Mouse (Mus musculus) hindbrain, embryonic 15.5 days (tissue): ENCODE results near the gene Odf3l2. TPM values are rescaled to one million over a fixed set of nuclear protein-coding genes. Genes with fewer than 3 reads are reported as not detected.

Source experiments
- ATAC-seq: fragments of 200-750 bp; cut with Nextera tagmentation; 2 replicates; pipeline ENCODE4 v1.8.0; 2017; ENCODE audit warnings: low read depth, moderate number of reproducible peaks, moderate TSS enrichment; ENCODE audit not compliant: low FRiP score
- H3K27ac ChIP-seq: fragments of 300-500 bp; sonication (generic); replicated peaks from 2 replicates; pipeline ENCODE4 v1.5.1; 2015; ENCODE audit warnings: mild to moderate bottlenecking, inconsistent platforms
- H3K27me3 ChIP-seq: fragments of 300-500 bp; sonication (generic); 2 replicates; pipeline ENCODE4 v1.6.1; 2015; ENCODE audit warnings: control low read depth, inconsistent platforms
- H3K36me3 ChIP-seq: fragments of 300-500 bp; sonication (generic); 2 replicates; pipeline ENCODE4 v1.6.1; 2015; ENCODE audit warnings: control low read depth, inconsistent platforms
- H3K4me1 ChIP-seq: fragments of 300-500 bp; sonication (generic); replicated peaks from 2 replicates; pipeline ENCODE4 v1.6.1; 2015; ENCODE audit warnings: control low read depth, inconsistent platforms
- H3K4me2 ChIP-seq: fragments of 300-500 bp; sonication (generic); 2 replicates; pipeline ENCODE4 v1.6.1; 2015; ENCODE audit warnings: moderate library complexity, mild to moderate bottlenecking, inconsistent platforms
- H3K4me3 ChIP-seq: fragments of 300-500 bp; sonication (generic); 2 replicates; pipeline ENCODE4 v1.5.1; 2015; ENCODE audit warnings: mild to moderate bottlenecking, inconsistent platforms
- H3K9ac ChIP-seq: fragments of 300-500 bp; sonication (generic); 2 replicates; pipeline ENCODE4 v1.6.1; 2015; ENCODE audit warnings: inconsistent platforms
- H3K9me3 ChIP-seq: fragments of 300-500 bp; sonication (generic); 2 replicates; pipeline ENCODE4 v1.6.1; 2016; ENCODE audit warnings: control low read depth, inconsistent platforms
- WGBS: fragments of 180-500 bp; shearing (Covaris S2); methylation state at CpG from one replicate; pipeline ENCODE4 v1.1.7; 2015; 5-methylcytosine and 5-hydroxymethylcytosine counted together
- polyA plus RNA-seq: library from polyadenylated mRNA; unstranded; fragments of >200 nt; fragmentation: Nextera tagmentation; extraction: Ambion mirVana; gene quantifications from 2 replicates; pipeline ENCODE4 v1.2.1, GENCODE M21; 2015

Gene Odf3l2
- polyA plus RNA-seq, 1 experiment from 2014 or later: 0.43 TPM

DNA sequence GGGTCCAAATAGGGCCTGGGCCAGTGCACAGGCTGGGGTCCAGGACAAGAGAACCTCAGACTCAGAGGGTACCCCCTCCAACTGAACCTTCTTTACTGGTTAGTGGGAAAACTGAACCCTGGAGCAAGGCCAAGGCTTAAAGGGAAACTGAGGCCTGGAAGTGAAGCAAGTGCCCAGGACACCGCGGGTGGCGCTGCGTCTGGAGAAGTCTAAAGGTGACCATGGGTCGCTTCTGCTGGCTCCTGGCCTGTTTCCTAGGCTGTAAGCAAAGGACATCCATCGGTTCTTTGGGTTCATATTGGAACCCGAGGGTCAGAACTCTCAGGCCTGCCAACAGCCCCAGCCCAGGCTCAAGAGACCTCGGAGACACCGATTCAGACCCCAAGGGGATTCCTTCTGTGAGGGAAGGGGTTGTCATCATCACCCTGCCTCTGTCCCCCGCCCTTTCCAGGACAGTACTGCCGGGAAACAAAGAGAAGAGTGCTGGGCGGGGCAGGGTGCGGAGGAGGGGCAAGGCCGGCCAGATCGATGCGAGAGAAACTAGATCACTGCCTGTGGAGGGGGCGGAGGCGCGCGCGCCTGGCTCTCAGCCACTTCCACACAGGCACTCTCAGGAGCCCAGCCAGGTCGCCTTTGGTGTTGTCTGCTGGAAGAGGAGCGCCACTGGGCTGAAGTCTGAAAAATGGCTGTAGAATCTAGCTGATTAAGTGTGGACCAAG lies 6.9 kb downstream of the Odf3l2 start:
- peak overlapping the region; percentile 76; the same call in 1 of the 2 replicates for H3K4me3 ChIP-seq
- H3K4me1 ChIP-seq: peaks cover 29% of the 10 kb centered on the region
- H3K36me3 ChIP-seq: no peaks in the 10 kb centered on the region
- 3% methylated on average over 23 of the region's 23 CpGs for WGBS
- no peaks in the 10 kb centered on the region for H3K27me3 ChIP-seq
- no peaks in the 10 kb centered on the region for H3K9me3 ChIP-seq
- peak overlapping the region; percentile 78 for H3K9ac ChIP-seq
- peak; percentile 23; the same call in 1 of the 2 replicates for ATAC-seq
- H3K27ac ChIP-seq: peak overlapping the region; percentile 94
- peak overlapping the region; percentile 93 for H3K4me2 ChIP-seq

DNA sequence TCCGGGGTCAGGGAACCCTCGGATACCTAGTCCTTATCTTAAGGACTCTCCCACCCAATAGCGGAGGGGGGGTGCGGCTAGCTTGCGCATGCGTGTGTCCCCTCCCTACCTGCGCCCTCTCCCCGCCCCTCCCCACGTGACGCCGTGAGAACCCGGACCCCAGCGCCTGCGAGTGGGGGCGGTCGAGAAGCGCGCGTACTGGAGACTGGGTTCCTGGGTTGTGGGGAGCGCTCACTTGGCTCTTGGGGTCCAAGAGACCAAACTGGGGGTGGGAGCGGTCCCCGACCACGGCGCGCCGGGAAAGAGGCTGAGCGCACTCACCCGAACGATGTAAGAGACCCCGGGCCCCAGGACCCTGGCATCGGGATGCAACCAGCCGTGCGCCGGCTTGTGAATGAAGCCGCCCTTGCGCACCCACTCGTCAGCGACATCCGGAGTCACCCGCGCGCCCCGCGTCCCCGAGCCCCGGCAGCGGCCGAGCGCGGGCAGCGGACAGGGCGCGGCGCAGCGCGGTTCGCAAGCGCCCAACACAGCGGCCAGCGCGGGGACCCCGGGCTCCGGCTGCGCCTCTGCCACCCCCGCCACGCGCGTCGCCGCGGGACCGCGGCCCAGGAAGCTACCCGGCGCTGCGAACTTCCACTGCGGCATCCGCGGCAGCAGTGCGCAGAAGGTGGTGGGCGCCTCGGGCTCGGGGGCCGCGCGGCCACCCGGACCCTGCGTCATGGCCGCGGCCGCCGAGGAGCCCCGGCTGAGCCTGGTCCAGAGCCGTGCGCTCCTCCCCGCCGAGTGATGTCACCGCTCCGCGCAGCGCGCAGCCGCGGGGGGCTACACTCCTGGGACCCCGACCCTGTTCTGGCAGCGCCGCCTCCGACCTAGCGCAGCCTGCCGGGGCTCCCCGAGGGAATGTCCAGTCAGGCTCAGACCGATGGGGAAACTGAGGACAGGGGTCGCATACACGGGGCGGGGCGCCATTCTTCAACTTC lies 8.1 kb downstream of the Odf3l2 start, which contains the start of gene Shc2:
Shc2 (minus strand) TSS at position 791 of the 983 bp plus-strand sequence.
- peak within 1 kb of the TSS; percentile 76 for H3K4me3 ChIP-seq
- H3K9me3 ChIP-seq: no peaks in the 10 kb centered on the region
- H3K4me2 ChIP-seq: peak within 1 kb of the TSS; percentile 93
- no peaks in the 10 kb centered on the region for H3K36me3 ChIP-seq
- under 1% methylated on average over 101 of the region's 116 CpGs for WGBS
- peaks cover 33% of the 10 kb centered on the region for H3K4me1 ChIP-seq
- H3K9ac ChIP-seq: peak within 1 kb of the TSS; percentile 78
- no peaks in the 10 kb centered on the region for H3K27me3 ChIP-seq
- H3K27ac ChIP-seq: peak within 1 kb of the TSS; percentile 94
- ATAC-seq: peak; percentile 88

DNA sequence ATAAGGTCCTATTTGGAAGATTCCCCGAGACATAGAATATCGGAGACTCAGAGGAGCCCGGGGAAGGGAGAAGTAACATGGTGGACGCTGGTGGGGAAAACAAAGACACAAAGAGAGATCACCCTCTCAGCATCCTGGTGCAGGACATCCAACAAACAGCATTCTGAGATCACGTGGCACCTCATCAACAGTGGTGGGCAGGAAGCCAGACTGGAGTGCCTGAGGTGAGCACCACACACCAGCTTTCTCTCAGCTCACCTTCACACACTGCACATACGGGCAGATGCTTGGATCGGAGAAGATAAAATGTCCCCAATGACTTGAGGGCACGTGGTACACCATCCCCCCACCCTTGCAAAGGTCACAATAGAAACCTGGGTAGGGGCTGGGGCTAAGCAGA lies 9.3 kb downstream of the Odf3l2 start:
- 75% methylated on average over 8 of the region's 8 CpGs for WGBS

DNA sequence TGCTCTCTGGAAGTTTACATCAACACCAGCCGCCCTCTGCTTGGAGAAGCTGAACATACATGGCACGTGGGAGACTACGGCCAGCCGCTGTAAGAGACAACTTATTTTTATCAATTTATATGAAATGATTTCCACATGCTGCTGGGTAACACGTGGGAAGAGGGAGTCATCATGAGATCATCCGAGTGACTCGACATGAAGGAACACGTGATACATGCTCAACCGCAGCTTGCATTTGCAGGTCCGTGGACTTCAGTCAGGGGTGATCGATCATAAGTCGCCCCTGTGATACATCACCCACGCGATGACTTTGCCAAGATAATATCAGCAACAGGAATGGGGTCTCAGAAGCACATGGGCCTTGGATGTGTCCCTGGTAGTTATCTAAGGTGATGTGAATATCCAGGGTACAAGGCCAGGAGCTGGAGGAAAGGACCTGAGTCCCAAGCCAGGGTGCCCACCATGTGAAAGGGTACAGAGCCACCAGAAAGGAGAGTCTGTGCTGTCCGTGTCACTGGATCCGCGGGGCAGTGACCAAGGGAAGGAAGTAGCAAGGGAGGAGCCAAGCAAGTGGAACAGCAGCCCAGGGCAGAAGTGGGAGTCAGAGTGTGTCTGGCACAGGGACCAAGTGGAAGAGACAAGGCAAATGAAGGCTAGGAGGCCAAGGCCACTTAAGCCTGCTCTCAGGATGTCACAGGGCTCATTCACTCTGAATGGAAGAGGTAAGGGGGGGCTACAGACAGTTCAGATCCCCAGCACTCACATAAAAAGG lies 12.3 kb downstream of the Odf3l2 start:
- Histone ChIP-seq H3K9ac (no peak overlapping the region), H3K27ac (no peak overlapping the region), H3K27me3 (no peaks in the 10 kb centered on the region), H3K4me1 (peaks cover 22% of the 10 kb centered on the region), H3K4me2 (no peak overlapping the region), H3K36me3 (no peaks in the 10 kb centered on the region), H3K9me3 (no peaks in the 10 kb centered on the region), H3K4me3 (no peak overlapping the region)
- ATAC-seq: no peak
- WGBS: 85% methylated on average over 17 of the region's 17 CpGs

More for the DNA sequence above, 9.3 kb downstream of the Odf3l2 start:
- peak overlapping the region; percentile 94 for H3K27ac ChIP-seq
- peak overlapping the region; percentile 76 for H3K4me3 ChIP-seq
- H3K4me2 ChIP-seq: peak overlapping the region; percentile 93
- H3K27me3 ChIP-seq: no peaks in the 10 kb centered on the region
- peaks cover 33% of the 10 kb centered on the region for H3K4me1 ChIP-seq
- 0 out of 2 replicates have a peak, but pooled peaks have one; percentile 2 for ATAC-seq
- H3K9me3 ChIP-seq: no peaks in the 10 kb centered on the region
- H3K9ac ChIP-seq: peak overlapping the region; percentile 78
- H3K36me3 ChIP-seq: no peaks in the 10 kb centered on the region

DNA sequence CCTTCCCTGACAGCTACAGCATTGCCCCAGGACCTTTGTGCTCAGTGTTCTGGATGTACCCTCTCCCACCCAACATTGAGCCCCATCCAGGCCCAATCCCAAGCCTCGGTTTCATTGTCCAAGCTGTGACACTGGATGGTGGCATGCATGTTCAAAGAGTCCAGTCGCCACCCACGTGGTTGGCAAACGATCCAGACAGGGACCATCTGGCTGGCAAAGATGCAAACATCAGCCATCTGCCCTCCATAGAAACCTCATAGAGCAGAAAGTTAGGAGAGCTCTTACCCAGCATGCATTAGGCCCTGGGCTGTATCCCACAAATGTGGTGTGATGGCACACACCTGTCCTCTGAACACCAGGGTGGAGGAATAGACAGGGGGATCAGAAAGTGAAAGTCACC lies 14.1 kb downstream of the Odf3l2 start:
- no peak overlapping the region for H3K4me3 ChIP-seq
- H3K27me3 ChIP-seq: no peaks in the 10 kb centered on the region
- no peak overlapping the region for H3K9ac ChIP-seq
- peak; percentile 38; the same call in 1 of the 2 replicates for ATAC-seq
- no peaks in the 10 kb centered on the region for H3K9me3 ChIP-seq
- 59% methylated on average over 4 of the region's 4 CpGs for WGBS
- H3K4me2 ChIP-seq: no peak overlapping the region
- no peaks in the 10 kb centered on the region for H3K36me3 ChIP-seq
- peaks cover 11% of the 10 kb centered on the region for H3K4me1 ChIP-seq
- H3K27ac ChIP-seq: no peak overlapping the region

DNA sequence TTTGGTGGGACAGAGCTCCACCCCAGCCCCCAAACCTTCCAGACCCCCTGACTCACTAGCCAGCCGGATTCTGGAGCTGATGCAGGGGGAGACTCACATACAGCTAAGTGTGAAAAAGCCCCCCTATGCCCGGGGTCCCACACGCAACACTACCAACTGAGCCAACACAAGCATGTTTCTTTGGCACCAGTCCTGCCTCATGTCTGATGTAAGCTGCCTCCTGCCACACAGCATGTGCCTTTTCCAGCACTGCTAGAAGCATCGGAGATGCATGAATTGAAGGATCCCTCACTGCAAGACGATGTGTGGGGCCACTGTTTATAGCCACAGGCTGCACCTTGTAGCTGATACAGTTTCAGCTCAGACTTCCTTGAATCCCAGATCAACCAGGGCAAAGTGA lies 17.2 kb downstream of the Odf3l2 start:
- Histone ChIP-seq H3K4me2 (no peak overlapping the region), H3K9me3 (no peaks in the 10 kb centered on the region), H3K27ac (no peak overlapping the region), H3K4me3 (no peak overlapping the region), H3K9ac (no peak overlapping the region), H3K4me1 (peaks cover under 1% of the 10 kb centered on the region; the same call in 1 of the 2 replicates), H3K27me3 (no peaks in the 10 kb centered on the region), H3K36me3 (no peaks in the 10 kb centered on the region)
- 78% methylated on average over 5 of the region's 5 CpGs for WGBS
- ATAC-seq: no peak

DNA sequence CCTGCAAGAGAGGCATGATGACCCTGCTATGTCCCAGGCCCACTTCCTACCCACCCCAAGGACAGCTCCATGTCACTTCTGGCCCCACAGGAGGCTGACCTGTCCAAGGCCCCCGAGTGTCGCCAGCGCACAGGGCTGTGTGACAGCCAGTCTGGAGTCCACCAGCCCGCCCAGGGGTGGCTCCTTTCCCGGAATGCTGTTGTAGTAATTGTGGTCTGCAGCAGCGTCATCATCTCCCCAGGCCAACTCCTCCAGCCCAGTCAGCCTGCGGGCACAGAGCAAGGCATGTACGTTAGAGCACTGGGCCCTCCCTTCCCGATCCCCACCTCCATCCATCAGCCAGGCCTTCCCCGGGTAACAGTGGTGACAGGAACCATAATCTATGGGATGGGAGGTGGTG lies 19.4 kb downstream of the Odf3l2 start:
- Histone ChIP-seq H3K9ac (no peak overlapping the region), H3K4me2 (no peak overlapping the region), H3K4me3 (no peak overlapping the region), H3K9me3 (no peaks in the 10 kb centered on the region), H3K36me3 (no peaks in the 10 kb centered on the region), H3K4me1 (no peaks in the 10 kb centered on the region), H3K27me3 (no peaks in the 10 kb centered on the region), H3K27ac (no peak overlapping the region)
- no peak for ATAC-seq
- WGBS: 79% methylated on average over 10 of the region's 10 CpGs

DNA sequence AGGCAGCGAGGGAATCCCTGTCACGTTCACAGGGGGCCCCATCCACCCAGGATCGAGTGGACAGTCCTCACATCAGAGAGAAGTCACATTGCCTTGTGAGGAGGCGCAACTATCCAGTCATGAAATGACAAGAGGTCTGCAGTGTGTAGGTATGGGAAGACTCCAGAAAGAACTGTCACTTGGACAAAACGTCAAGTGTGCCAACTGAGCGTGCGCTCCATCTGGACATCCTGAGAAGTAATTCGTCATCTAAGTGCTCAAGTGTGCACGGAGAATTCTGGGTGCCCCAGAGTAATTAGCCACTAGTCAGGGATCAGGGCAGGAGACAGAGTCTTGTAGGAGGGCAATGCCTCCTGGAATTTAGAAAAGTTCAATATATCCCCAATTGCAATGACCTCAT lies 20.1 kb downstream of the Odf3l2 start:
- Histone ChIP-seq H3K36me3 (no peaks in the 10 kb centered on the region), H3K9me3 (no peaks in the 10 kb centered on the region), H3K4me2 (no peak overlapping the region), H3K4me1 (no peaks in the 10 kb centered on the region), H3K9ac (no peak overlapping the region), H3K27ac (no peak overlapping the region), H3K27me3 (no peaks in the 10 kb centered on the region), H3K4me3 (no peak overlapping the region)
- ATAC-seq: no peak
- 73% methylated on average over 9 of the region's 9 CpGs for WGBS

DNA sequence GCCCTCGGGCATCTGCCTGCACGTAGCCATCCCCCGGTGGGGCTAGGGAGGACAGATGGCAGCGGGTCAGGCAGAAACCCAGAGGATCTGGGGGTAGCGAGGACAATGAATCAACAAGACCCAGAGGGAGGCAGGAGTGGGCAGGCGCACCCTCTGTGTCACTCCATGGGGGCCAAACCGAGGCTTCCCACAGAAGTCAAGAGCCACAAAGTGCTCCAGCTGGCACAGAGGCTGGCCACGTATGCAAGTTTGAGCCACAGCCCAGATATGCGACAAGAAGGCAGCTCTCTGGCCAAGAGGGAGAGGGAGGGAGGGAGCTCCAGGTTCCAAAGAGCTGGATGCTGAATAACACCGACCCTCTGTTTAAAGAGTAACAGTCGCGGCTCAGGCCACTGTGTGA lies 21.6 kb downstream of the Odf3l2 start:
- Histone ChIP-seq H3K4me2 (no peak overlapping the region), H3K4me3 (no peak overlapping the region), H3K27ac (no peak overlapping the region), H3K9me3 (no peaks in the 10 kb centered on the region), H3K27me3 (no peaks in the 10 kb centered on the region), H3K4me1 (no peaks in the 10 kb centered on the region), H3K36me3 (no peaks in the 10 kb centered on the region; the same call in 1 of the 2 replicates), H3K9ac (no peak overlapping the region)
- ATAC-seq: no peak
- 54% methylated on average over 12 of the region's 12 CpGs for WGBS

DNA sequence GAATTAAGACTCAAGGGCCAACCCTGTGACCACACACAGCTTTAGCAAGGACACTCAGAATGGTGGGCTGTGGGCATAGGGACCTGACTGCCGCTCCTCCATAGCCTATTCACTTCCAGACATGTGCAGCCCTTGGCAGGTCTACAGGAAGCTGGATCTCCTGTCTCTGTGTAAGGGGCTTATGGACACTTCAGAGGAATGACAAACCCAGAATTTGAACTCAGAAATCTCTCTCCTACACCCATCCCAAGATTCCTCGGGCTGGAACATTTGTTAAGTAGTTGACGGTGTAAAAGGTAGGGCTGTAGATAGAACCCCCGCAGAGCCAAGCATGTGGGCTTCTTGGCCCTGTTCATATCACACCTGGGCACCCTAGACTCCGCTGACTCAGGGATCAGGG lies 29.2 kb downstream of the Odf3l2 start:
- Histone ChIP-seq H3K9me3 (no peaks in the 10 kb centered on the region), H3K4me3 (no peak overlapping the region), H3K4me2 (no peak overlapping the region), H3K27me3 (peaks cover 19% of the 10 kb centered on the region), H3K9ac (no peak overlapping the region), H3K27ac (no peak overlapping the region), H3K4me1 (peaks cover 23% of the 10 kb centered on the region), H3K36me3 (no peaks in the 10 kb centered on the region; the same call in none of the 2 replicates)
- ATAC-seq: no peak
- WGBS: 92% methylated on average over 5 of the region's 5 CpGs

DNA sequence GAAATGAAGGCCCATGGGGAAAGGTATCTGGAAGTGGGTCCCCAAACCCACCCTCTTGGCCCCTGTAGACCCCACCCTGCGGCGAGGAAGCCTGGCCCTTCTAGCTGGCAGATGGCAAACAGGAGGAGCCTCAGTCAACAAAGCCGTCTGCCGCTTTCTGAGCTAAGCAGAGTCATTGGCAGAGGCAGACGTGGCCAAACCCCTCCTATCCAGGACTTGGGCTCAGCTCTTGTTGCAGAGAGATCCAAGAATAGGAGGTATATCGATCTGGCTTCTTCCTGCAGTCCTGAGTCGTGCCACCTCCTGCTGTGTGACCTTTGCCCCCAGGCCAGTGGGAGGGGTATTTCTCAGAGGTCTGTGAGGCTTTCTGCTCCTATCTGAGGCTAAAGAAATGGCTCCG lies 29.7 kb downstream of the Odf3l2 start:
- Histone ChIP-seq H3K27ac (no peak overlapping the region), H3K4me2 (no peak overlapping the region), H3K9ac (no peak overlapping the region), H3K4me3 (no peak overlapping the region), H3K36me3 (no peaks in the 10 kb centered on the region; the same call in none of the 2 replicates), H3K9me3 (no peaks in the 10 kb centered on the region), H3K27me3 (peaks cover 19% of the 10 kb centered on the region), H3K4me1 (peaks cover 28% of the 10 kb centered on the region)
- no peak for ATAC-seq
- WGBS: 3% methylated on average over 8 of the region's 8 CpGs
